Mouse (Mus musculus): Measurements from ENCODE around the gene Erg.

DNA sequence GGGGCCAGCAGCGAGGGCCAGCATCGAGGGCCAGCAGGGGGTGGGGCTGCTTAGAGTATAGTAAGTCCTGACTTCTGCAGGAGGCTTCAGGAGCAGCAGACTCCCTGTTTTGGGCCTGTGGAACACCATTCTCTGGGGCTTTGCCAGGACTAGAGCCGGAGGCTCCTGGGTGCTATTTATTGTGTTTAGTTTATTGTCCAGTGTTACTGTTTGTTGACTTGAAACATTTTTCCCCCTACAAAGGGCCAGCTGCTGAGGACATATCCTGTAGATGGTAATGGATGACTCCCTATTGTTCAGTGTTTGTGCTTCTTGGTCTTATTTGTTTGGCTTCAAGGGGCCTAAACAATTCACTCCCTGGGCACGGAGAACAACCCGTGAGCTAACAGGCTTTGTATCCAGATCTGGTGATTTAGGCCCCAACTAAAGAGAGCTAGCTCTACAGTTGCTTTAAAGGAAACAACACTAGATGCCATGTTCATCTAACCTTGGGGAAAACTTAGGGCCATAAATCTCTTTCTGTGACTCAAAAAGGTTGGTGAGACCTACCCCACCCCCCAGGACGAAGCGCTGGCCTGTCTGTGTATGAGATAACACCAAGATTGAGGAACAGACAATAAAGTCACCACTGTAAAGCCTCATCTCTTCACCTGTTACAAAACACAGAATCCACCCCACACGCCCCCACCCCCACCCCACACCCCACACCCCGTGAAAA lies 137.6 kb downstream of the Erg start:
- TF ChIP-seq POLR2A (IDR thresholded peaks at IDR 0.05; ENCODE audit: low read depth, low read length) (no peak), CTCF (IDR thresholded peaks at IDR 0.05; ENCODE audit: borderline replicate concordance, insufficient read depth, low read length) (no peak)
